Mouse (Mus musculus): ENCODE data around the gene Sox5.

The Sox5 gene

GRCm38 (mm10) chr6:144579301-144579700 is 202.5 kb downstream of the Sox5 start:
- DNase-seq (ENCODE audit: low spot score), result no peak

GRCm38 (mm10) chr6:144570850-144571249 is 210.9 kb downstream of the Sox5 start:
- no peak for DNase-seq (ENCODE audit: low spot score)

- no peak for DNase-seq (ENCODE audit: low spot score)
Observed at GRCm38 (mm10) chr6:144565827-144566226, 215.9 kb downstream of the Sox5 start.

GRCm38 (mm10) chr6:144561718-144562117 is 220.1 kb downstream of the Sox5 start:
- DNase-seq (ENCODE audit: low spot score), result no peak

- DNase-seq (ENCODE audit: low spot score), result no peak
Observed at GRCm38 (mm10) chr6:144560211-144560610, 221.6 kb downstream of the Sox5 start.

- DNase-seq (ENCODE audit: low spot score), result no peak
Observed at GRCm38 (mm10) chr6:144553476-144553875, 228.3 kb downstream of the Sox5 start.

GRCm38 (mm10) chr6:144548991-144549390 is 232.8 kb downstream of the Sox5 start:
- no peak for DNase-seq (ENCODE audit: low spot score)

GRCm38 (mm10) chr6:144547141-144547540 is 234.6 kb downstream of the Sox5 start:
- no peak for DNase-seq (ENCODE audit: low spot score)

- no peak for DNase-seq (ENCODE audit: low spot score)
Observed at GRCm38 (mm10) chr6:144545549-144545948, 236.2 kb downstream of the Sox5 start.

- DNase-seq (ENCODE audit: low spot score), result no peak
Observed at GRCm38 (mm10) chr6:144541316-144541715, 240.5 kb downstream of the Sox5 start.

- DNase-seq (ENCODE audit: low spot score), result no peak
Observed at GRCm38 (mm10) chr6:144539439-144540192, 242.2 kb downstream of the Sox5 start.

- no peak for DNase-seq (ENCODE audit: low spot score)
Observed at GRCm38 (mm10) chr6:144523479-144523878, 258.3 kb downstream of the Sox5 start.

- no peak for DNase-seq (ENCODE audit: low spot score)
Observed at GRCm38 (mm10) chr6:144518811-144519210, 263.0 kb downstream of the Sox5 start.

- no peak for DNase-seq (ENCODE audit: low spot score)
Observed at GRCm38 (mm10) chr6:144515905-144516304, 265.9 kb downstream of the Sox5 start.

GRCm38 (mm10) chr6:144513761-144514160 is 268.0 kb downstream of the Sox5 start:
- DNase-seq (ENCODE audit: low spot score), result peak; percentile 12

- DNase-seq (ENCODE audit: low spot score), result no peak
Observed at GRCm38 (mm10) chr6:144511925-144512324, 269.9 kb downstream of the Sox5 start.

- DNase-seq (ENCODE audit: low spot score), result no peak
Observed at GRCm38 (mm10) chr6:144510147-144510546, 271.6 kb downstream of the Sox5 start.

- DNase-seq (ENCODE audit: low spot score), result no peak
Observed at GRCm38 (mm10) chr6:144504197-144504551, 277.6 kb downstream of the Sox5 start.

- no peak for DNase-seq (ENCODE audit: low spot score)
Observed at GRCm38 (mm10) chr6:144503399-144504196, 278.2 kb downstream of the Sox5 start.

GRCm38 (mm10) chr6:144501439-144501838 is 280.3 kb downstream of the Sox5 start:
- no peak for DNase-seq (ENCODE audit: low spot score)

GRCm38 (mm10) chr6:144498177-144498576 is 283.6 kb downstream of the Sox5 start:
- DNase-seq (ENCODE audit: low spot score), result no peak

- DNase-seq (ENCODE audit: low spot score), result no peak
Observed at GRCm38 (mm10) chr6:144491761-144492415, 289.9 kb downstream of the Sox5 start.

- DNase-seq (ENCODE audit: low spot score), result no peak
Observed at GRCm38 (mm10) chr6:144490896-144491295, 290.9 kb downstream of the Sox5 start.

All from ovary, adult 18-20 months (tissue).